Mouse (Mus musculus): Measurements from ENCODE around the gene 2700049A03Rik. TPM values are rescaled to one million over a fixed set of nuclear protein-coding genes. Genes with fewer than 3 reads are reported as not detected.
A peak's percentile ranks its signal among the peaks of the same experiment; 100 is the strongest.

Gene 2700049A03Rik
- polyA plus RNA-seq, 1 experiment: 0.03 TPM

GRCm38 (mm10) chr12:71136974-71137491 is 385 bp downstream of the 2700049A03Rik start:
- H3K9me3 ChIP-seq: no peaks in the 10 kb centered on the region
- peak overlapping the region; percentile 98 for H3K4me3 ChIP-seq (replicated peaks)
- no peak for TF ChIP-seq GATA1 (IDR thresholded peaks at IDR 0.05; ENCODE audit: borderline replicate concordance, low read length)
- no peak for TF ChIP-seq FLI1 (IDR thresholded peaks at IDR 0.05; ENCODE audit: low read length)
- peaks cover 43% of the 10 kb centered on the region for H3K36me3 ChIP-seq (replicated peaks; ENCODE audit: low read length)
- peaks cover 23% of the 10 kb centered on the region for H3K4me1 ChIP-seq
- H3K27me3 ChIP-seq (replicated peaks): no peaks in the 10 kb centered on the region

- Histone ChIP-seq H3K4me3 (replicated peaks) (peak overlapping the region; percentile 98), H3K4me1 (peaks cover 23% of the 10 kb centered on the region), H3K9me3 (no peaks in the 10 kb centered on the region), H3K27me3 (replicated peaks) (no peaks in the 10 kb centered on the region), H3K36me3 (replicated peaks; ENCODE audit: low read length) (peaks cover 44% of the 10 kb centered on the region)
- no peak for TF ChIP-seq FLI1 (IDR thresholded peaks at IDR 0.05; ENCODE audit: low read length)
- no peak for TF ChIP-seq GATA1 (IDR thresholded peaks at IDR 0.05; ENCODE audit: borderline replicate concordance, low read length)
Observed at GRCm38 (mm10) chr12:71137686-71138085, 1.0 kb downstream of the 2700049A03Rik start.

DNA sequence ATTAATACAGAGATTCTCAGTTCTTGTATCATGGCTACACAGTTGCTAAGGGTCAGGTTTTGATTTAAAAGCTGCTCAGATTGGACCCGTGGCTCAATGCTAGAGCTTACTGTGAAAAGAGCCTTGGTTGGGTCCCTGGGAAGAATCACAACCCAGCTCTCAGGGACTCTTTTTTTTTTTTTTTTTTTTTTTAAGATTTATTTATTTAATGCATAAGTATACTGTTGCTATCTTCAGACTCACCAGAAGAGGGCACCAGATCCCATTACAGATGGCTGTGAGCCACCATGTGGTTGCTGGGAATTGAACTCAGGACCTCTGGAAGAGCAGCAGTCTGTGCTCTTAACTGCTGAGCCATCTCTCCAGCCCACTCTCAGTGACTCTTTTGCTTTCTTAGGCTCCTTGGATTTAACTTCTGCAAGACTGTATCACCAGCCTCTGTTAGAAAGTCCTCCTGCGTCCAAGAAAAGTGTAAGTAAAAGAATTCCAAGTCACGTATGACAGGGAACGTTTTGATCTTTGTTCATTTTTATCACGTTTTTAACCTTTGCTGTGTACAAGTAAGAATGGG is 2.7 kb downstream of the 2700049A03Rik start:
- Histone ChIP-seq H3K36me3 (replicated peaks; ENCODE audit: low read length) (peaks cover 48% of the 10 kb centered on the region), H3K27me3 (replicated peaks) (no peaks in the 10 kb centered on the region), H3K4me3 (replicated peaks) (no peak overlapping the region), H3K4me1 (peaks cover 28% of the 10 kb centered on the region), H3K9me3 (no peaks in the 10 kb centered on the region)
- TF ChIP-seq FLI1 (IDR thresholded peaks at IDR 0.05; ENCODE audit: low read length) (no peak), GATA1 (IDR thresholded peaks at IDR 0.05; ENCODE audit: borderline replicate concordance, low read length) (no peak)

DNA sequence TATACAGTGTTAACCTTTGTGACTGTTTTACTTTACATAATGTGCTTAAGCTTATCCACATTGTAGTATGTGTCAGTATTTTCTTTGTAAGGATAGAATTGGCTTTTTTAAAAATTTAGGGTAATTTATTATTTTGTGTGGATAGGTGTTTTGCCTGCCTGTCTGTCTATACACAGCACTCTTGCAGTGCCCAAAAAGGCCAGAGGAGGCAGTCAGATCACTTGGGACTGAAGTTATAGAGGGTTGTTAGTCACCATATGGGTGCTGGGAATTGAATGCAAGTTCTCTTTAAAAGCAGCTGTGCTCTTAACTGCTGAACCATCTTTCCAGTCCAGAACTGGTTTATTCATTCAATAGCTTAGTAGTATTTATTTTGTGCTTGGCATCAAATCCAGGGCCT is 4.5 kb downstream of the 2700049A03Rik start:
- TF ChIP-seq GATA1 (IDR thresholded peaks at IDR 0.05; ENCODE audit: borderline replicate concordance, low read length) (no peak), FLI1 (IDR thresholded peaks at IDR 0.05; ENCODE audit: low read length) (no peak)
- no peaks in the 10 kb centered on the region for H3K27me3 ChIP-seq (replicated peaks)
- peaks cover 66% of the 10 kb centered on the region for H3K36me3 ChIP-seq (replicated peaks; ENCODE audit: low read length)
- no peak overlapping the region for H3K4me3 ChIP-seq (replicated peaks)
- H3K9me3 ChIP-seq: no peaks in the 10 kb centered on the region
- H3K4me1 ChIP-seq: peaks cover 22% of the 10 kb centered on the region

DNA sequence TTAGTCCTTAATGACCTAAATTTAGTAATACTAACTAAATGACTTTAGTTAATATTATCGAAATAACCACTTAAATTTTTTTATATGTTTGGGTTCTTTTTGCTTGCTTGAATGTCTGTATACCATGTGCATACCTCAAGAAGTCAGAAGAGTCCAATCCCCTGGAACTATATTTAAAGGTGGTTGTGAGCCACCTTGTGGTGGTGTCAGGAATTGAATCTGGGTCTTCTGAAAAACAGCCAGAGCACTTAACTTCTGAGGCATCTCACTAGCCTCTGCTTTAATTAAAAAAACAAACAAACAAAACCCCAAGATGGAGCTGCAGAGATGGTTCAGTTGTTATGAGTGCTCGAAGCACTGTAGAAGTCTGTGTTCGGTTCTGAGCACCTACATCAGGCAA is 11.0 kb downstream of the 2700049A03Rik start:
- H3K27me3 ChIP-seq (replicated peaks): no peaks in the 10 kb centered on the region
- H3K9me3 ChIP-seq: no peaks in the 10 kb centered on the region
- H3K36me3 ChIP-seq (replicated peaks; ENCODE audit: low read length): peaks cover 82% of the 10 kb centered on the region
- H3K4me1 ChIP-seq: peaks cover 30% of the 10 kb centered on the region
- TF ChIP-seq GATA1 (IDR thresholded peaks at IDR 0.05; ENCODE audit: borderline replicate concordance, low read length) (no peak), FLI1 (IDR thresholded peaks at IDR 0.05; ENCODE audit: low read length) (no peak)
- H3K4me3 ChIP-seq (replicated peaks): no peak overlapping the region

GRCm38 (mm10) chr12:71148801-71149200 is 12.2 kb downstream of the 2700049A03Rik start:
- peaks cover 81% of the 10 kb centered on the region for H3K36me3 ChIP-seq (replicated peaks; ENCODE audit: low read length)

DNA sequence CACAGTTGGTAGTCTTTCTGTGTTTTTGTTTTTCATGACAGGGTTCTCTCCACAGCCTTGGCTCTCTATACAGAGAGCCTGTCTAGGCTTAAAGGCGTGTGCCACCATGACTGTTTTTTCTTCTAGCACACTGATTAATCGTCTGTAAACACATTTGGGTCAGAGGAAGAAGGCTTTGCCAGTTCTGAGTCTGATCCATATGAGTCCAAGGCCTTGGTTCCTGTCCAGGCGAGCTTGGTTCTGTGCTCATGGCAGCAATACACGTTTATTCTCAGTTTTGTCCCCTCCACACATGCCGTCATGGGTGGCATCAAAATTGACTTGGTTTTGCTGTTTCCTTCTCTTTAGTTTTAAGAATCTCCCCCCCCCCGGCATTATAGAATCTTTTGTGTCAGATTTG is 12.8 kb downstream of the 2700049A03Rik start:
- Histone ChIP-seq H3K4me3 (replicated peaks) (no peak overlapping the region), H3K4me1 (peaks cover 21% of the 10 kb centered on the region), H3K36me3 (replicated peaks; ENCODE audit: low read length) (peaks cover 78% of the 10 kb centered on the region), H3K9me3 (no peaks in the 10 kb centered on the region), H3K27me3 (replicated peaks) (no peaks in the 10 kb centered on the region)
- TF ChIP-seq FLI1 (IDR thresholded peaks at IDR 0.05; ENCODE audit: low read length): no peak
- no peak for TF ChIP-seq GATA1 (IDR thresholded peaks at IDR 0.05; ENCODE audit: borderline replicate concordance, low read length)

More at GRCm38 (mm10) chr12:71148801-71149200, 12.2 kb downstream of the 2700049A03Rik start:
- H3K9me3 ChIP-seq: no peaks in the 10 kb centered on the region
- no peak for TF ChIP-seq FLI1 (IDR thresholded peaks at IDR 0.05; ENCODE audit: low read length)
- no peak for TF ChIP-seq GATA1 (IDR thresholded peaks at IDR 0.05; ENCODE audit: borderline replicate concordance, low read length)
- H3K4me1 ChIP-seq: peaks cover 27% of the 10 kb centered on the region
- no peaks in the 10 kb centered on the region for H3K27me3 ChIP-seq (replicated peaks)
- H3K4me3 ChIP-seq (replicated peaks): no peak overlapping the region

GRCm38 (mm10) chr12:71150167-71150566 is 13.5 kb downstream of the 2700049A03Rik start:
- TF ChIP-seq FLI1 (IDR thresholded peaks at IDR 0.05; ENCODE audit: low read length) (no peak), GATA1 (IDR thresholded peaks at IDR 0.05; ENCODE audit: borderline replicate concordance, low read length) (no peak)
- Histone ChIP-seq H3K36me3 (replicated peaks; ENCODE audit: low read length) (peaks cover 79% of the 10 kb centered on the region), H3K9me3 (no peaks in the 10 kb centered on the region), H3K4me3 (replicated peaks) (peak overlapping the region; percentile 71), H3K4me1 (peaks cover 24% of the 10 kb centered on the region), H3K27me3 (replicated peaks) (no peaks in the 10 kb centered on the region)

GRCm38 (mm10) chr12:71154979-71155378 is 18.3 kb downstream of the 2700049A03Rik start:
- Histone ChIP-seq H3K9me3 (no peaks in the 10 kb centered on the region), H3K36me3 (replicated peaks; ENCODE audit: low read length) (peaks cover 77% of the 10 kb centered on the region), H3K4me3 (replicated peaks) (no peak overlapping the region), H3K4me1 (peaks cover 12% of the 10 kb centered on the region), H3K27me3 (replicated peaks) (no peaks in the 10 kb centered on the region)
- TF ChIP-seq GATA1 (IDR thresholded peaks at IDR 0.05; ENCODE audit: borderline replicate concordance, low read length): no peak
- no peak for TF ChIP-seq FLI1 (IDR thresholded peaks at IDR 0.05; ENCODE audit: low read length)

GRCm38 (mm10) chr12:71157974-71158373 is 21.3 kb downstream of the 2700049A03Rik start:
- Histone ChIP-seq H3K4me3 (replicated peaks) (no peak overlapping the region), H3K9me3 (no peaks in the 10 kb centered on the region), H3K27me3 (replicated peaks) (no peaks in the 10 kb centered on the region), H3K4me1 (peaks cover 4% of the 10 kb centered on the region; the same call in 1 of the 2 replicates), H3K36me3 (replicated peaks; ENCODE audit: low read length) (peaks cover 80% of the 10 kb centered on the region)
- no peak for TF ChIP-seq FLI1 (IDR thresholded peaks at IDR 0.05; ENCODE audit: low read length)

Measured in megakaryocyte, embryonic 14.5 days (primary cell).